Mouse (Mus musculus) neutrophil, adult 83 days (primary cell): ENCODE measurements around the gene Chmp1a. TPM values are rescaled to one million over a fixed set of nuclear protein-coding genes. Genes with fewer than 3 reads are reported as not detected.

Source experiments
- total RNA-seq, 2 experiments: library from RNA; stranded (reverse); gene quantifications; one replicate each; pipeline ENCODE4 v1.2.4; 2023

The Chmp1a gene
- total RNA-seq, result 10 to 100 TPM; 52.4 to 81.8 TPM

GRCm38 (mm10) chr8:123212321-123213117 is at the start of gene Chmp1a, which contains the start of gene Spata33:
Chmp1a (minus strand) TSS chr8:123212763.
Spata33 (plus strand) TSS chr8:123212832.

GRCm38 (mm10) chr8:123254099-123254885 is 41.7 kb upstream of the Chmp1a start, which contains the start of the genes Zfp276 and Vps9d1:
Zfp276 (plus strand) TSS chr8:123254195.
Vps9d1 (minus strand) TSS chr8:123254348.

GRCm38 (mm10) chr8:123235520-123236497 is 23.2 kb upstream of the Chmp1a start, which contains the start of gene Spata2l:
Spata2l (minus strand) TSS chr8:123236233.

GRCm38 (mm10) chr8:123224278-123225266 is 12.0 kb upstream of the Chmp1a start, which contains the start of gene Cdk10:
Cdk10 (plus strand) TSS chr8:123224842.

GRCm38 (mm10) chr8:123185566-123186409 is 26.8 kb downstream of the Chmp1a start, which contains the start of gene Dpep1:
Dpep1 (plus strand) TSS chr8:123186242.

GRCm38 (mm10) chr8:123157888-123158465 is 54.6 kb downstream of the Chmp1a start, which contains the start of gene Sult5a1:
Sult5a1 (minus strand) TSS chr8:123158315.

Other genes with a start within 250 kb of the Chmp1a start
- 100 to 1,000 TPM; 133 to 155 TPM for gene Ankrd11, start 170.5 kb downstream of the Chmp1a start, total RNA-seq
- 10 to 100 TPM; 31.3 to 32.6 TPM for gene Spg7, start 149.8 kb downstream of the Chmp1a start, total RNA-seq
- gene Rpl13, start 110.4 kb downstream of the Chmp1a start, total RNA-seq, result 100 to 1,000 TPM; 435 to 532 TPM
- not detected for gene Cpne7, start 95.4 kb downstream of the Chmp1a start, total RNA-seq
- gene Sult5a1, start 54.4 kb downstream of the Chmp1a start, total RNA-seq, result under 1 TPM in 1 of 2 experiments, not detected in 1; 0.37 TPM
- gene Dpep1, start 26.5 kb downstream of the Chmp1a start, total RNA-seq, result not detected
- gene Spata33, start 69 bp upstream of the Chmp1a start, total RNA-seq, result not detected
- 10 to 100 TPM; 27.1 TPM for gene Cdk10, start 12.1 kb upstream of the Chmp1a start, total RNA-seq
- gene Spata2l, start 23.5 kb upstream of the Chmp1a start, total RNA-seq, result 1 to 10 TPM; 4.2 to 4.7 TPM
- gene Zfp276, start 41.4 kb upstream of the Chmp1a start, total RNA-seq, result 10 to 100 TPM; 36.9 to 43.0 TPM
- 10 to 100 TPM; 38.2 to 42.2 TPM for gene Vps9d1, start 41.6 kb upstream of the Chmp1a start, total RNA-seq
- gene Fanca, start 105.8 kb upstream of the Chmp1a start, total RNA-seq, result 10 to 100 TPM; 46.4 to 55.6 TPM
- gene Spire2, start 120.0 kb upstream of the Chmp1a start, total RNA-seq, result under 1 TPM; 0.42 to 0.66 TPM
- 100 to 1,000 TPM; 125 to 150 TPM for gene Tcf25, start 161.0 kb upstream of the Chmp1a start, total RNA-seq
- not detected for gene Mc1r, start 194.3 kb upstream of the Chmp1a start, total RNA-seq
- gene Tubb3, start 198.7 kb upstream of the Chmp1a start, total RNA-seq, result under 1 TPM in 1 of 2 experiments, not detected in 1; 0.55 TPM
- 10 to 100 TPM; 41.2 to 44.3 TPM for gene Def8, start 210.8 kb upstream of the Chmp1a start, total RNA-seq